Mouse (Mus musculus): ENCODE measurements around the gene Tgfb2. TPM values are rescaled to one million over a fixed set of nuclear protein-coding genes. Genes with fewer than 3 reads are reported as not detected.
A peak's percentile ranks its signal among the peaks of the same experiment; 100 is the strongest.

Tgfb2 gene
- total RNA-seq, 2 experiments from 2014 or later, result 4.2 to 8.1 TPM

- DNase-seq, result no peak
- intact Hi-C loops (cut with DNase I), result no loop called here
Measured at GRCm38 (mm10) chr1:186658783-186659182, 47.0 kb downstream of the Tgfb2 start.

GRCm38 (mm10) chr1:186657559-186658219, 48.1 kb downstream of the Tgfb2 start:
- no peak for DNase-seq
- intact Hi-C loops (cut with DNase I), result no loop called here

GRCm38 (mm10) chr1:186656732-186657329, 49.0 kb downstream of the Tgfb2 start:
- no peak for DNase-seq
- intact Hi-C loops (cut with DNase I), result no loop called here

GRCm38 (mm10) chr1:186656201-186656600, 49.6 kb downstream of the Tgfb2 start:
- intact Hi-C loops (cut with DNase I), result no loop called here
- no peak for DNase-seq

- DNase-seq, result no peak
- intact Hi-C loops (cut with DNase I), result no loop called here
Measured at GRCm38 (mm10) chr1:186655096-186655495, 50.7 kb downstream of the Tgfb2 start.

GRCm38 (mm10) chr1:186652208-186652607, 53.6 kb downstream of the Tgfb2 start:
- no peak for DNase-seq
- intact Hi-C loops (cut with DNase I), result no loop called here

- DNase-seq, result no peak
- intact Hi-C loops (cut with DNase I), result no loop called here
Measured at GRCm38 (mm10) chr1:186650011-186650410, 55.8 kb downstream of the Tgfb2 start.

- intact Hi-C loops (cut with DNase I), result no loop called here
- DNase-seq, result no peak
Measured at GRCm38 (mm10) chr1:186637304-186638213, 68.2 kb downstream of the Tgfb2 start.

- no peak for DNase-seq
- intact Hi-C loops (cut with DNase I), result no loop called here
Measured at GRCm38 (mm10) chr1:186635045-186635444, 70.7 kb downstream of the Tgfb2 start.

GRCm38 (mm10) chr1:186631457-186631856, 74.3 kb downstream of the Tgfb2 start:
- intact Hi-C loops (cut with DNase I), result no loop called here
- DNase-seq, result no peak

GRCm38 (mm10) chr1:186630971-186631370, 74.8 kb downstream of the Tgfb2 start:
- no peak for DNase-seq
- intact Hi-C loops (cut with DNase I), result no loop called here

- peak; percentile 65 to 66 for DNase-seq
- intact Hi-C loops (cut with DNase I), result no loop called here
Measured at GRCm38 (mm10) chr1:186627451-186627995, 78.3 kb downstream of the Tgfb2 start.

GRCm38 (mm10) chr1:186624474-186624873, 81.3 kb downstream of the Tgfb2 start:
- no peak for DNase-seq
- intact Hi-C loops (cut with DNase I), result no loop called here

GRCm38 (mm10) chr1:186621812-186622211, 84.0 kb downstream of the Tgfb2 start:
- intact Hi-C loops (cut with DNase I), result no loop called here
- DNase-seq, result no peak

- peak; percentile 13 to 22 for DNase-seq
- intact Hi-C loops (cut with DNase I), result no loop called here
Measured at GRCm38 (mm10) chr1:186618285-186618684, 87.5 kb downstream of the Tgfb2 start.

GRCm38 (mm10) chr1:186611371-186611770, 94.4 kb downstream of the Tgfb2 start:
- intact Hi-C loops (cut with DNase I), result loop anchor here (5.0 kb wide), 1 partner anchor 59 kb away; no protein-coding TSS in a partner anchor
- DNase-seq, result no peak

- DNase-seq, result no peak
- intact Hi-C loops (cut with DNase I), result loop anchor here (5.0 kb wide), 1 partner anchor 58 kb away; no protein-coding TSS in a partner anchor
Measured at GRCm38 (mm10) chr1:186610481-186610880, 95.3 kb downstream of the Tgfb2 start.

- intact Hi-C loops (cut with DNase I), result loop anchor here (5.0 kb wide), 1 partner anchor 58 kb away; no protein-coding TSS in a partner anchor
- DNase-seq, result peak; percentile 41 to 50
Measured at GRCm38 (mm10) chr1:186609793-186610233, 96.0 kb downstream of the Tgfb2 start.

- intact Hi-C loops (cut with DNase I), result no loop called here
- no peak for DNase-seq
Measured at GRCm38 (mm10) chr1:186608116-186608515, 97.7 kb downstream of the Tgfb2 start.

- intact Hi-C loops (cut with DNase I), result no loop called here
- no peak for DNase-seq
Measured at GRCm38 (mm10) chr1:186605635-186606034, 100.2 kb downstream of the Tgfb2 start.

GRCm38 (mm10) chr1:186604124-186604523, 101.7 kb downstream of the Tgfb2 start:
- DNase-seq, result no peak
- intact Hi-C loops (cut with DNase I), result no loop called here

All from heart, postnatal 36 days (tissue).